Mouse (Mus musculus) bone marrow macrophage, adult 2 months (primary cell): ENCODE data around the gene 4930435E12Rik.

ENCODE experiments used
- CTCF ChIP-seq: IDR thresholded peaks from 2 replicates; pipeline ENCODE4 v1.5.1; 2012; ENCODE audit warnings: low read depth, mild to moderate bottlenecking, low read length, moderate library complexity
- POLR2A ChIP-seq: IDR thresholded peaks from 2 replicates; pipeline ENCODE4 v1.6.1; 2012; ENCODE audit warnings: mild to moderate bottlenecking, low read depth, low read length, borderline replicate concordance

DNA sequence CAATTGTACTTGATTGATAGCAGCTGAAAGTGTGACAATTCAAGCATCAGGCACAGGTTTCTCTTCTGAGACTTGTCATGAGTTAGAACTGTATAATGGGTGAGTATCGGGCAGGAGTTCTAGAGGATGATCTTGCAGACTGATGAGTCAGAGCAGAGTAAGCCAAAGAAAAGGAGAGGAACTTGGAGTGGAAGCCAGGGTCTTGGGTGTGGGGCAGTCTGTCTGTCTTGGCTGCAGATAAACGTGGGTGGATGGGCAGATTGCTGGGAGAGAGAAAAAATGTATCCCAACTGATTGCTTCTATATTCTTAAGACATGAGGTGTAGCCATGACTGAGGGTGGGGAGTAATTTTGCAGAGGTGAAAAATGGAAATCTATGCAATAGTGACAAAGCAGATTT, 46.6 kb downstream of the 4930435E12Rik start:
- TF ChIP-seq POLR2A (no peak), CTCF (no peak)
